Mouse (Mus musculus): Measurements from ENCODE around the gene Lmntd1.

DNA sequence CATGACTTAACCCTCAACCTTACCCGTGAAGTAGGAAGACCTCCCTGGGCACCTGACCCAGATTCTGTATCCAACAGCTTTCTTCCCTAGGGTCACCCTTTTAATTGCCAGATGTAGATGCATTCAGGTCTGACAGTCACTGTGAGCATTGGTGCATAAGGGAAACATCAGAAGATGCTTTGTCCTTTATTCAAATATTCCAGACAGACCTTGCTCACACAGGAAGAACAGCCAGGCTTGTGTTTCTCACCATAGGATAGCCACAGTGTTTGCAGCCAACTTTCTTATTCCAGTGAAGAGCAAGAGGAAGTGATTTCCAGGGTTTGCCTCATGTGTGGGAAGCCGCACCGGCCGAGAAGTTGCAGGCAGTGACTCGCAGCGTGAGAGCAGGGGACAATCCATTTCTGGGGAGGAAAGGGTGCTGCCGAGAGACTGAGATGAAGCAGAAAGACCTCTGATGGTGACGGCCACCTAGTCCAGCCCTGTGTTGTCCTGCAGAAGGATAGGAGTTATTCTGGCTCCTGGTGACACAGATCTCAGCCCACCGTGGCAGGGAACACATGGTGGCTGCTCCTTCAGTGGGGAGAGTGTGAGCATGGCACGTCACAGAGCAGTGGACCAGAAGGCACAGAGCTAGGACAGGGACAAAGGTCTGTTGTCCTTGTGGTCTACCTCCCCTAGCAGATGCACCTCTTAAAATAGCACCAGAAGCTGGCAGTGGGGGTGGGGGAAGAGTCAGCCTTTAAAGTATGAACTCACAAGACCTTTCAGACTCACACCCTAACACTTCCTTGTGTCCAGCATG lies 32.6 kb downstream of the Lmntd1 start:
- no peak for TF ChIP-seq POLR2A (IDR thresholded peaks at IDR 0.05; ENCODE audit: insufficient read depth, low read depth, low read length)
- no peak for TF ChIP-seq CTCF (IDR thresholded peaks at IDR 0.05; ENCODE audit: insufficient read depth, low read depth, low read length)

Data from olfactory bulb, adult 2 months (tissue).